Comparison of ENCODE assay signal across 9 mouse cellular contexts in genomic region chr4:40844251-40844721, GRCm38 (mm10). TPM values are rescaled to one million over a fixed set of nuclear protein-coding genes. Genes with fewer than 3 reads are reported as not detected.
DNase-seq lines count a peak whose midpoint lies in the region; ATAC-seq lines count a peak whose summit lies in the region.
"Had no signal": no experiment of that assay in that cellular context is flagged by ENCODE, and none has a peak within 500 bp of the region (broad histone marks: within the 10 kb centered on the region; RNA-seq: fewer than 3 reads in every experiment).

No protein-coding gene starts in this region.

- peak overlapping the region; percentile 8 for H3K4me2 ChIP-seq in embryonic facial prominence, embryonic 15.5 days (replicated peaks)
- no peak overlapping the region for H3K4me2 ChIP-seq in hindbrain, embryonic 15.5 days
- H3K4me2 ChIP-seq in liver, embryonic 16.5 days (ENCODE audit: low read depth, low read length) = no peak overlapping the region; the same call in 1 of the 2 replicates

- ATAC-seq in embryonic facial prominence, embryonic 15.5 days (ENCODE audit: insufficient number of reproducible peaks, low FRiP score, low TSS enrichment, low read depth) = peak; percentile 81
- peak; percentile 79 for ATAC-seq in hindbrain, embryonic 15.5 days (ENCODE audit: low FRiP score, low read depth)
- no peak for ATAC-seq in liver, embryonic 16.5 days (ENCODE audit: low read depth)
- ATAC-seq in neutrophil, adult 5-6 weeks (ENCODE audit: extremely low read depth, insufficient number of reproducible peaks, low FRiP score, poor library complexity, severe bottlenecking) = peak; percentile 66

- peaks cover 53% of the 10 kb centered on the region for H3K4me1 ChIP-seq in embryonic facial prominence, embryonic 15.5 days
- H3K4me1 ChIP-seq in hindbrain, embryonic 15.5 days (replicated peaks) = peaks cover 23% of the 10 kb centered on the region
- peaks cover 84% of the 10 kb centered on the region for H3K4me1 ChIP-seq in liver, embryonic 16.5 days (ENCODE audit: control insufficient read depth, low read depth, low read length)

- H3K9me3 ChIP-seq in embryonic facial prominence, embryonic 15.5 days (replicated peaks) = no peaks in the 10 kb centered on the region
- no peaks in the 10 kb centered on the region for H3K9me3 ChIP-seq in hindbrain, embryonic 15.5 days
- H3K9me3 ChIP-seq in liver, embryonic 16.5 days (replicated peaks; ENCODE audit: control insufficient read depth, low read length) = no peaks in the 10 kb centered on the region

- WGBS in embryonic facial prominence, embryonic 15.5 days = 11% methylated on average over 5 of the region's 5 CpGs
- 12% methylated on average over 5 of the region's 5 CpGs for WGBS in hindbrain, embryonic 15.5 days
- WGBS in liver, embryonic 16.5 days (ENCODE audit: insufficient replicate concordance) = 16% methylated on average over 5 of the region's 5 CpGs

- no peak overlapping the region for H3K9ac ChIP-seq in embryonic facial prominence, embryonic 15.5 days
- no peak overlapping the region for H3K9ac ChIP-seq in hindbrain, embryonic 15.5 days
- no peak overlapping the region for H3K9ac ChIP-seq in liver, embryonic 16.5 days (ENCODE audit: low read depth, low read length)

- H3K4me3 ChIP-seq in embryonic facial prominence, embryonic 15.5 days (replicated peaks) = 0 out of 2 replicates have a peak overlapping the region, but pooled peaks have one; percentile 3
- H3K4me3 ChIP-seq in hindbrain, embryonic 15.5 days = no peak overlapping the region
- no peak overlapping the region for H3K4me3 ChIP-seq in liver, embryonic 16.5 days (ENCODE audit: low read depth, low read length)

- DNase-seq in embryo, embryonic 11 days = peak; percentile 43
- DNase-seq in embryo, embryonic 9.5 days (ENCODE audit: extremely low spot score) = no peak
- DNase-seq in A20 (ENCODE audit: low read depth, low spot score) = peak; percentile 86
- DNase-seq in urinary bladder, postnatal 25 days (ENCODE audit: low spot score) = no peak

- H3K27me3 ChIP-seq in embryonic facial prominence, embryonic 15.5 days = no peaks in the 10 kb centered on the region
- H3K27me3 ChIP-seq in hindbrain, embryonic 15.5 days = no peaks in the 10 kb centered on the region
- no peaks in the 10 kb centered on the region for H3K27me3 ChIP-seq in liver, embryonic 16.5 days (ENCODE audit: control insufficient read depth, insufficient read depth, low read depth, low read length)
- H3K27me3 ChIP-seq: Patski had no signal

- H3K27ac ChIP-seq in embryonic facial prominence, embryonic 15.5 days (replicated peaks) = peak overlapping the region; percentile 90
- H3K27ac ChIP-seq in hindbrain, embryonic 15.5 days (replicated peaks) = peak overlapping the region; percentile 74
- H3K27ac ChIP-seq in liver, embryonic 16.5 days (ENCODE audit: low read length) = peak overlapping the region; percentile 65

- no peaks in the 10 kb centered on the region for H3K36me3 ChIP-seq in embryonic facial prominence, embryonic 15.5 days
- H3K36me3 ChIP-seq in hindbrain, embryonic 15.5 days = no peaks in the 10 kb centered on the region
- peaks cover 4% of the 10 kb centered on the region for H3K36me3 ChIP-seq in liver, embryonic 16.5 days (ENCODE audit: control insufficient read depth, insufficient read depth)

RNA-seq across cellular contexts. Expression of gene B4galt1, which starts 9.5 kb away (rescaled TPM):
- polyA plus RNA-seq in embryonic facial prominence, embryonic 15.5 days (2015; fragmentation: Nextera tagmentation; extraction: Ambion mirVana) = 59.7 and 61.3 TPM in 2 replicates
- polyA plus RNA-seq in hindbrain, embryonic 15.5 days (2015; fragmentation: Nextera tagmentation; extraction: Ambion mirVana) = 8.1 and 8.6 TPM in 2 replicates
- polyA plus RNA-seq in liver, embryonic 16.5 days (2015; fragmentation: Nextera tagmentation; extraction: Ambion mirVana) = 29.7 and 32.6 TPM in 2 replicates
- 28.4 and 31.2 TPM in 2 replicates for total RNA-seq in neutrophil, adult 5-6 weeks (2017)

Comparison
In these comparisons a context has a peak if more than half of its experiments do, and no peak if none do; other contexts are left out.
1. DNase-seq: peak in embryo, embryonic 11 days (single experiment) and A20 (single experiment); none in embryo, embryonic 9.5 days (single experiment) and urinary bladder, postnatal 25 days (single experiment).
2. Peak in every context shown above with its lines, with median percentiles within 50 percentile points of each other: H3K27ac ChIP-seq.